Mouse (Mus musculus): ENCODE measurements around the gene Cyp27b1. TPM values are rescaled to one million over a fixed set of nuclear protein-coding genes. Genes with fewer than 3 reads are reported as not detected.
A peak's percentile ranks its signal among the peaks of the same experiment; 100 is the strongest.
"Not testable (repeated sequence)": the region's sequence is repeated elsewhere in the genome, so short reads cannot be mapped to it uniquely, and the experiment has no call there.

Gene Cyp27b1
- polyA plus RNA-seq, 1 experiment: not detected

DNA sequence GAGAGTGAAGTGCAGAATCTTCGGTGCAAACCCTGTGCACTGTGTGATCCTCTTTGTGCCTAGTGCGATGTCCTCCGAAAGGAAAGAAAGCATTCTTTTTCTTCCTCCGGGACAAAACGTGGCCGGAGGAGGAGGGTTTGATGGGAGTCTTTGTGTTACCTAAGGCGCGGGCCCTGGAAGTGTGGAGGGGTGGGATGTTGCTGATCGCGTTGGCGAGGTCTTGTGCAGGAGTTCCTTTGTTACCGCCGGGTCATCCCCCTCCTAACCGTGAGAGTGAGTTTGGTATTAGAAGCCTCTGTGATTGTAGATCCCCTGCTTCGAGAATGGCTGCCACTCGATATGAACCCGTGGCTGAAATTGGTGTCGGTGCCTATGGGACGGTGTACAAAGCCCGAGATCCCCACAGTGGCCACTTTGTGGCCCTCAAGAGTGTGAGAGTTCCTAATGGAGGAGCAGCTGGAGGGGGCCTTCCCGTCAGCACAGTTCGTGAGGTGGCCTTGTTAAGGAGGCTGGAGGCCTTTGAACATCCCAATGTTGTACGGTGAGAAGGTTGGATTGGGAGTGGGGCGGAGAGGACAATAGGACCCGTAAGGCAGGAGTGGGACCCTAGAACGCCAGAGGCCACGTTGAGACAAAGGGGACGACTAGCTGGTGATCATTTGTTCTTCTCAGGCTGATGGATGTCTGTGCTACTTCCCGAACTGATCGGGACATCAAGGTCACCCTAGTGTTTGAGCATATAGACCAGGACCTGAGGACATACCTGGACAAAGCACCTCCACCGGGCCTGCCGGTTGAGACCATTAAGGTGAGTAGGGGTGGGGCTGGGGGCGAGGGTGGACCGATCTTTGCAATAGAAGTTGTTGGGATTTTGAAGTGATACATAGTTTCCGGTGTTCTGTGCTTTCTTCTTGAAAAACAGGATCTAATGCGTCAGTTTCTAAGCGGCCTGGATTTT is 16.1 kb downstream of the Cyp27b1 start:
- Histone ChIP-seq H3K27me3 (ENCODE audit: control insufficient read depth) (peaks cover 40% of the 10 kb centered on the region), H3K4me3 (replicated peaks) (peak overlapping the region; percentile 80), H3K4me1 (ENCODE audit: control insufficient read depth) (peaks cover 64% of the 10 kb centered on the region), H3K36me3 (ENCODE audit: control insufficient read depth) (peaks cover 48% of the 10 kb centered on the region), H3K9me3 (ENCODE audit: control insufficient read depth, low read length) (peaks cover 4% of the 10 kb centered on the region; the same call in 1 of the 2 replicates)
- TF ChIP-seq TAL1 (IDR thresholded peaks at IDR 0.05; ENCODE audit: low read length) (no peak), GATA1 (IDR thresholded peaks at IDR 0.05; ENCODE audit: low read length) (no peak)

DNA sequence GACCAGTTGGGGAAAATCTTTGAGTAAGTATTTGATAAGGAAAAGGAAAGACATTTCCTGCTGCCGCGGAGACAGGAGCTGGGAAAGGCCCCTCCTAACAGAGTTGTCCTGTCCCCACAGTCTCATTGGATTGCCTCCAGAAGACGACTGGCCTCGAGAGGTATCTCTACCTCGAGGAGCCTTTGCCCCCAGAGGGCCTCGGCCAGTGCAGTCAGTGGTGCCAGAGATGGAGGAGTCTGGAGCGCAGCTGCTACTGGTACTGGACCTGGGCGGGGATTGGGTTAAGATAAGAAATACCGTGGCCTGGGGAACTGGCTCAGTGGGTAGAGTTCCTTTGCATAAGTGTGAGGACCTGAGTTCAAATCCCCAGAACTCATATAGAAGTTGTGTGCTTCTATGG is 17.9 kb downstream of the Cyp27b1 start:
- H3K36me3 ChIP-seq (ENCODE audit: control insufficient read depth): peaks cover 48% of the 10 kb centered on the region
- no peak overlapping the region for H3K4me3 ChIP-seq (replicated peaks)
- TF ChIP-seq TAL1 (IDR thresholded peaks at IDR 0.05; ENCODE audit: low read length): no peak
- no peak for TF ChIP-seq GATA1 (IDR thresholded peaks at IDR 0.05; ENCODE audit: low read length)
- H3K9me3 ChIP-seq (ENCODE audit: control insufficient read depth, low read length): no peaks in the 10 kb centered on the region
- H3K4me1 ChIP-seq (ENCODE audit: control insufficient read depth): peaks cover 67% of the 10 kb centered on the region
- peaks cover 22% of the 10 kb centered on the region for H3K27me3 ChIP-seq (ENCODE audit: control insufficient read depth)

DNA sequence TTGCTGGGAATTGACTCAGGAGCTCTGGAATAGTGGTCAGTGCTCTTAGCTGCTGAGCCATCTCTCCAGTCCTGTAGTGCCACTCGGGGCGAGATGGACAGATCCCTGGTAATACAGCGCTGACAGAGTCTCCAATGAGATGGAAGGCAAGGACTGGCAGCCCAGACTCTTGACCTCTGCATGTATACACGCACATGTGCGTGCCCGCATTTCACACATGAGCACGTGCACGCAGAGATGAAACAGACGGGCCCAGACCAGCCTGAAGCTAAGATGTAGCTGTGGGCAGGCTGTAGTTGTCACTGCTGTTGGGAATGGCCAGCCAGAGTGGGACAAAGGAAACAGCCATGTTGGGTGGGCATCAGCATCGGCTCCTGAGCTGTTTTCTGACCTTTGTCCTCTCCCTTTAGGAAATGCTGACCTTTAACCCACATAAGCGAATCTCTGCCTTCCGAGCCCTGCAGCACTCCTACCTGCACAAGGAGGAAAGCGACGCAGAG is 18.5 kb downstream of the Cyp27b1 start:
- Histone ChIP-seq H3K36me3 (ENCODE audit: control insufficient read depth) (peaks cover 48% of the 10 kb centered on the region), H3K9me3 (ENCODE audit: control insufficient read depth, low read length) (no peaks in the 10 kb centered on the region), H3K4me3 (replicated peaks) (no peak overlapping the region), H3K27me3 (ENCODE audit: control insufficient read depth) (peaks cover 16% of the 10 kb centered on the region), H3K4me1 (ENCODE audit: control insufficient read depth) (peaks cover 72% of the 10 kb centered on the region)
- no peak for TF ChIP-seq TAL1 (IDR thresholded peaks at IDR 0.05; ENCODE audit: low read length)

DNA sequence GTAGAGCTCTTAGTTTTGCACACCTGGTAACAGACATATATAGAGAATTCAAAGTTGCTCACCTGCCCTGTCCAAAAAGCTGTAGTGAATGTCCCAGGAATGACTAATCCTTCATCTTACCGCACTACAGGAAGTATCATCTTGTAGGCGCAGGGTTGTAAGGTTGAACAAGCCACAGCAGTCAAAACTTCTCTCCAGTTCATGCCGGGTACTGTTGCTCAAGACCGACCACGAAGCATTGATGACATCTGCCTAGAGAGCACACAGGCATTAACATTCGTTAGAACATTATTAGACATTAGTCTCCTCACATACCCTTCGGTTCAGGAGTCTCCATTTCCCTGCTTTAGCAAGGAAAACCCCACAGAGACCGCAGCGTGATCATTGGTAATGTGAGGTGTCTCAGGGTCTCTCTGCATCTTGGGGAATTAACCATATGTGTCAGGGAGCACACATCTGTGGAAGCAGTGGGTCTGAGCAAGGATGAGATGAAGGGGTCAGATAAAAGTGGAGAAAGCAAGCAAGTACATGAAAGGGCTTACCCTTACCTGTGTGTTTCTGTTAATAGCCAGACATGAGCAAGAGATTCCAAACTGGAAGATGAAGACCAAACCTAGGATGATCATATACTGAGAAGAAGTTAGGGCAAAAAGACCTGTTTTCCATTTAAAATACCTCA is 20.4 kb downstream of the Cyp27b1 start:
- peaks cover 62% of the 10 kb centered on the region for H3K4me1 ChIP-seq (ENCODE audit: control insufficient read depth)
- TF ChIP-seq TAL1 (IDR thresholded peaks at IDR 0.05; ENCODE audit: low read length): no peak
- peak; percentile 19; the same call in 1 of the 2 replicates for TF ChIP-seq GATA1 (IDR thresholded peaks at IDR 0.05; ENCODE audit: low read length)
- peak overlapping the region; percentile 71 for H3K4me3 ChIP-seq (replicated peaks)
- H3K9me3 ChIP-seq (ENCODE audit: control insufficient read depth, low read length): no peaks in the 10 kb centered on the region
- H3K27me3 ChIP-seq (ENCODE audit: control insufficient read depth): no peaks in the 10 kb centered on the region
- H3K36me3 ChIP-seq (ENCODE audit: control insufficient read depth): peaks cover 48% of the 10 kb centered on the region

DNA sequence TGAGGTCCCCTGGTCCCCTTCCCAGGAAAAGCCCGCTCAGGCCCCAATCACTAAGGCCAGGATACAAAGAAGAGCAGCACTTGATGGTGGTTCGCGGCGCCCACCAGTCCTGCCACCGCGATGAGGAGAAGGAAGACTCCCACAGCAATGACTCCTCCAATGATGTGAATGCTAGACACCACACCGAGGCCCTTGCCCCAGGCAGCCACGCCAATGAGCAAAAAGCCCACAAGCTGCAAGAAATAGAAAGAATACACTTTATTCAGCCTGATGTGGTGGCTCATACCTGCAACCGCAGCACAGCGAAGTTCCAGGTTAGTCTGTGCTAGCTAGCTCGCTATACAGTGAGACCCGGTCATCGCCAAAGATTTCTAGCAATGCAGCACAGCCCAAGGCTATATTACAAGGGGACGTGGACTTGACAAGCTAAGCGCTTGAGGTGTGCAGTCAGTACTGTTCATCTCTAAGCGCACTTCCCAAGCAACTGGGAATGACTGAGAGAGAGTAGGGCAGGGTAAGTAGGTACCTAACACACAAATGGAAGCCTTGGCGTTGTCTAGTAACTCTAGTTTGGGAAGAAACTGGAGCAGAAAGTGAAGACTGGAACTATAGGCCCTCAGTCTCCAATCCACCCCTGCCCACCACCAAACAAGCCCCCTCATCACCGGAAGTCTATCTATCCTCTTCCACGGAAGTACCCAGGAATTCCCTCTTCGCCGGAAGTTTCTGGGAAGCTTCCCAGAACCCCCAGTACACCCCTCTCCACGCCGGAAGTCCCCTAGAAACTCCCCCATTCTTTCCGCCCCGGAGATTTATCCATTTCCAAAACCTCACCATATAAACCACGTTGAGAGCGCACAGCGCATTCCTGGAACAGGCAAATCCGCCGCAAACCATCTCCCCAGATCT is 21.5 kb downstream of the Cyp27b1 start:
- H3K27me3 ChIP-seq (ENCODE audit: control insufficient read depth): no peaks in the 10 kb centered on the region
- H3K9me3 ChIP-seq (ENCODE audit: control insufficient read depth, low read length): no peaks in the 10 kb centered on the region
- H3K4me3 ChIP-seq (replicated peaks): peak overlapping the region; percentile 71
- H3K4me1 ChIP-seq (ENCODE audit: control insufficient read depth): peaks cover 52% of the 10 kb centered on the region
- peaks cover 45% of the 10 kb centered on the region for H3K36me3 ChIP-seq (ENCODE audit: control insufficient read depth)
- TF ChIP-seq GATA1 (IDR thresholded peaks at IDR 0.05; ENCODE audit: low read length) (no peak), TAL1 (IDR thresholded peaks at IDR 0.05; ENCODE audit: low read length) (no peak)

GRCm38 (mm10) chr10:127070190-127071121 is 22.4 kb downstream of the Cyp27b1 start, which contains the start of gene Tspan31:
Gene Tspan31 (minus strand): TSS chr10:127070264.
- Histone ChIP-seq H3K27me3 (ENCODE audit: control insufficient read depth) (peaks cover 8% of the 10 kb centered on the region), H3K36me3 (ENCODE audit: control insufficient read depth) (peaks cover 35% of the 10 kb centered on the region), H3K4me3 (replicated peaks) (peak within 1 kb of the TSS; percentile 71), H3K4me1 (ENCODE audit: control insufficient read depth) (peaks cover 47% of the 10 kb centered on the region), H3K9me3 (ENCODE audit: control insufficient read depth, low read length) (no peaks in the 10 kb centered on the region)
- no peak for TF ChIP-seq TAL1 (IDR thresholded peaks at IDR 0.05; ENCODE audit: low read length)
- no peak for TF ChIP-seq GATA1 (IDR thresholded peaks at IDR 0.05; ENCODE audit: low read length)

DNA sequence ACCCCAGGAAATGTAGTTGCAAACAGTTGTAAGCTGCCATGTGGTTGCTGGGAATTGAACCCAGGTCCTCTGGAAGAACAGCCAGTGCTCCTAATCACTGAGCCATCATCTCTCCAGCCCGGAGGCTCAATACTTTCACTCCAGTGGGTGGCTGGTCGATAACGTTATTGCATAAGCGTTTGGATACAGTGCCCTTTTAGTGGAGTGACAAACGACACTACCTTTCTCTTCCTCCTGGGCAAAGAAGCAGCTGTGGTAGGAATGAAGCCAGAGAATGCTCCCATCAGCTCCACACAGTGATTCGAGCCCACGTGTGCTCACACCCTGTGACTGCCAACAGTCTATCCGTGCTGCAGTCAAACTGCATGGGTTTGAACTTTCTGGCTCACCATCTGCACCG is 23.2 kb downstream of the Cyp27b1 start:
- H3K36me3 ChIP-seq (ENCODE audit: control insufficient read depth): peaks cover 28% of the 10 kb centered on the region
- H3K27me3 ChIP-seq (ENCODE audit: control insufficient read depth): peaks cover 15% of the 10 kb centered on the region
- H3K4me1 ChIP-seq (ENCODE audit: control insufficient read depth): peaks cover 49% of the 10 kb centered on the region
- TF ChIP-seq TAL1 (IDR thresholded peaks at IDR 0.05; ENCODE audit: low read length): no peak
- no peaks in the 10 kb centered on the region for H3K9me3 ChIP-seq (ENCODE audit: control insufficient read depth, low read length)
- peak overlapping the region; percentile 71 for H3K4me3 ChIP-seq (replicated peaks)

- not testable (repeated sequence) for H3K9me3 ChIP-seq (ENCODE audit: control insufficient read depth, low read length); H3K4me3 ChIP-seq (replicated peaks)
- Histone ChIP-seq H3K36me3 (ENCODE audit: control insufficient read depth) (peaks cover 17% of the 10 kb centered on the region), H3K27me3 (ENCODE audit: control insufficient read depth) (peaks cover 25% of the 10 kb centered on the region), H3K4me1 (ENCODE audit: control insufficient read depth) (peaks cover 50% of the 10 kb centered on the region)
Observed at GRCm38 (mm10) chr10:127072270-127072669, 24.2 kb downstream of the Cyp27b1 start.

- H3K4me1 ChIP-seq (ENCODE audit: control insufficient read depth): peaks cover 55% of the 10 kb centered on the region
- H3K36me3 ChIP-seq (ENCODE audit: control insufficient read depth): peaks cover 10% of the 10 kb centered on the region
- not testable (repeated sequence) for H3K4me3 ChIP-seq (replicated peaks); H3K9me3 ChIP-seq (ENCODE audit: control insufficient read depth, low read length)
- H3K27me3 ChIP-seq (ENCODE audit: control insufficient read depth): peaks cover 31% of the 10 kb centered on the region
Observed at GRCm38 (mm10) chr10:127072969-127073368, 24.9 kb downstream of the Cyp27b1 start.
